Mouse (Mus musculus) thymus, postnatal 14 days (tissue): ENCODE results near the gene Thoc3.
A peak's percentile ranks its signal among the peaks of the same experiment; 100 is the strongest.
"Not testable (repeated sequence)": the region's sequence is repeated elsewhere in the genome, so short reads cannot be mapped to it uniquely, and the experiment has no call there.

ENCODE experiments used
- DNase-seq: peaks from one replicate; pipeline ENCODE4 v3.0.0; 2021

The Thoc3 gene

GRCm38 (mm10) chr13:54468098-54469011 is at the start of gene Thoc3:
Gene Thoc3, minus strand, starts transcription at chr13:54468849.
- DNase-seq: peak; percentile 92

GRCm38 (mm10) chr13:54505920-54506319 is 37.3 kb upstream of the Thoc3 start:
- no peak for DNase-seq

GRCm38 (mm10) chr13:54504611-54505260 is 36.1 kb upstream of the Thoc3 start:
- peak; percentile 16 for DNase-seq

- DNase-seq: peak; percentile 83
Measured at GRCm38 (mm10) chr13:54503604-54504521, 35.2 kb upstream of the Thoc3 start, which contains the start of gene Simc1. Gene Simc1, plus strand, starts transcription at chr13:54503779.

- no peak for DNase-seq
Measured at GRCm38 (mm10) chr13:54503278-54503603, 34.6 kb upstream of the Thoc3 start.

- no peak for DNase-seq
Measured at GRCm38 (mm10) chr13:54501957-54502690, 33.5 kb upstream of the Thoc3 start.

- DNase-seq: no peak
Measured at GRCm38 (mm10) chr13:54501352-54501751, 32.7 kb upstream of the Thoc3 start.

GRCm38 (mm10) chr13:54499551-54499950 is 30.9 kb upstream of the Thoc3 start:
- not testable (repeated sequence) for DNase-seq

- DNase-seq: no peak
Measured at GRCm38 (mm10) chr13:54491381-54491780, 22.7 kb upstream of the Thoc3 start.

GRCm38 (mm10) chr13:54490411-54490810 is 21.8 kb upstream of the Thoc3 start:
- no peak for DNase-seq

- DNase-seq: no peak
Measured at GRCm38 (mm10) chr13:54481498-54481897, 12.8 kb upstream of the Thoc3 start.

GRCm38 (mm10) chr13:54479286-54479685 is 10.6 kb upstream of the Thoc3 start:
- no peak for DNase-seq

- no peak for DNase-seq
Measured at GRCm38 (mm10) chr13:54475702-54476101, 7.1 kb upstream of the Thoc3 start.

GRCm38 (mm10) chr13:54474996-54475395 is 6.3 kb upstream of the Thoc3 start:
- DNase-seq: no peak

GRCm38 (mm10) chr13:54471967-54472366 is 3.3 kb upstream of the Thoc3 start:
- DNase-seq: no peak

GRCm38 (mm10) chr13:54469012-54469354 is 334 bp upstream of the Thoc3 start:
- no peak for DNase-seq

- no peak for DNase-seq
Measured at GRCm38 (mm10) chr13:54459282-54459681, 9.4 kb downstream of the Thoc3 start.

- DNase-seq: peak; percentile 52
Measured at GRCm38 (mm10) chr13:54457062-54457461, 11.6 kb downstream of the Thoc3 start.

GRCm38 (mm10) chr13:54447496-54448224 is 21.0 kb downstream of the Thoc3 start:
- DNase-seq: peak; percentile 42

- DNase-seq: peak; percentile 79
Measured at GRCm38 (mm10) chr13:54446686-54447495, 21.8 kb downstream of the Thoc3 start.

- DNase-seq: no peak
Measured at GRCm38 (mm10) chr13:54443693-54444092, 25.0 kb downstream of the Thoc3 start.
